Mouse (Mus musculus) ES-E14 (cell line): ENCODE results near the gene Fastkd2. TPM values are rescaled to one million over a fixed set of nuclear protein-coding genes. Genes with fewer than 3 reads are reported as not detected.
A peak's percentile ranks its signal among the peaks of the same experiment; 100 is the strongest.

ENCODE experiments used
- DNase-seq: peaks from one replicate; pipeline ENCODE4 v3.0.0-alpha.2; 2013; ENCODE audit warnings: low read depth, low spot score
- H3K27ac ChIP-seq: 2 replicates; pipeline ENCODE4 v1.5.1; 2012; ENCODE audit warnings: low read depth, mild to moderate bottlenecking, low read length, moderate library complexity, mixed read lengths; ENCODE audit not compliant: poor library complexity, insufficient read depth, severe bottlenecking
- H3K36me3 ChIP-seq: 2 replicates; pipeline ENCODE4 v1.6.1; 2012; ENCODE audit warnings: mild to moderate bottlenecking, low read length, moderate library complexity, mixed read lengths; ENCODE audit not compliant: control insufficient read depth, poor library complexity, insufficient read depth, severe bottlenecking
- H3K4me1 ChIP-seq, 2 experiments: fragments of 150-350 bp in 1 of 2; sonication (generic) in 1 of 2; 2 replicates each; pipeline ENCODE4 v1.6.1; 2012; ENCODE audit warnings: low read length in 2 of 2, mild to moderate bottlenecking in 1 of 2, mixed read lengths in 1 of 2; ENCODE audit not compliant: control insufficient read depth in 2 of 2, insufficient read depth in 2 of 2, poor library complexity in 1 of 2
- H3K4me3 ChIP-seq, 2 experiments: fragments of 150-350 bp in 1 of 2; sonication (generic) in 1 of 2; 2 replicates each; pipeline ENCODE4 v1.5.1; 2012; ENCODE audit warnings: low read length in 2 of 2, low read depth in 1 of 2, mild to moderate bottlenecking in 1 of 2, mixed read lengths in 1 of 2; ENCODE audit not compliant: insufficient read depth in 1 of 2, poor library complexity in 1 of 2, severe bottlenecking in 1 of 2
- H3K9ac ChIP-seq: 2 replicates; pipeline ENCODE4 v1.6.1; 2012; ENCODE audit warnings: low read depth, mild to moderate bottlenecking, low read length, mixed read lengths; ENCODE audit not compliant: poor library complexity, insufficient read depth, severe bottlenecking
- H3K9me3 ChIP-seq: fragments of 150-350 bp; sonication (generic); 2 replicates; pipeline ENCODE4 v1.6.1; 2012; ENCODE audit warnings: low read depth, mild to moderate bottlenecking, low read length; ENCODE audit not compliant: control insufficient read depth, insufficient read depth
- CHD2 ChIP-seq: IDR thresholded peaks from 2 replicates; pipeline ENCODE4 v1.6.1; 2014; ENCODE audit warnings: mild to moderate bottlenecking, low read depth, low read length, inconsistent platforms
- HCFC1 ChIP-seq: IDR thresholded peaks from 2 replicates; pipeline ENCODE4 v1.6.1; 2012; ENCODE audit warnings: low read length, inconsistent platforms, borderline replicate concordance; ENCODE audit not compliant: insufficient read depth
- MAFK ChIP-seq: IDR thresholded peaks from 2 replicates; pipeline ENCODE4 v1.6.1; 2014; ENCODE audit warnings: mild to moderate bottlenecking, low read depth, low read length, inconsistent platforms; ENCODE audit not compliant: insufficient read depth
- ZC3H11A ChIP-seq: IDR thresholded peaks from 2 replicates; pipeline ENCODE4 v1.6.1; 2012; ENCODE audit warnings: low read depth, mild to moderate bottlenecking, inconsistent platforms, low read length, borderline replicate concordance
- ZNF384 ChIP-seq: IDR thresholded peaks from 2 replicates; pipeline ENCODE4 v1.6.1; 2012; ENCODE audit warnings: low read depth, low read length, inconsistent platforms
- in situ Hi-C, 2 experiments: fragments of 600-800 bp; cut with MboI; formaldehyde crosslinking; loops; one replicate each; pipeline ENCODE4 v1.15.1; 2025; ENCODE audit warnings: low sequenced_read_pairs in 2 of 2, inconsistent platforms in 1 of 2; ENCODE audit not compliant: unreplicated experiment in 2 of 2
- total RNA-seq: library from RNA; depleted of rRNA; stranded (reverse); fragments of 300-350 nt; gene quantifications from 2 replicates; pipeline ENCODE4 v1.2.3, GENCODE M21; 2012

The Fastkd2 gene
- total RNA-seq, 1 experiment = 95.7 TPM

GRCm38 (mm10) chr1:63720161-63720560 lies 10.3 kb upstream of the Fastkd2 start:
- no peak for TF ChIP-seq ZC3H11A
- TF ChIP-seq ZNF384 = no peak
- no peak for TF ChIP-seq HCFC1
- no peak for TF ChIP-seq MAFK
- TF ChIP-seq CHD2 = no peak
- Histone ChIP-seq H3K4me3 (no peak overlapping the region), H3K27ac (no peak overlapping the region), H3K9me3 (no peaks in the 10 kb centered on the region), H3K4me1 (no peaks in the 10 kb centered on the region), H3K36me3 (no peaks in the 10 kb centered on the region), H3K9ac (no peak overlapping the region)
- no peak for DNase-seq
- in situ Hi-C loops = no loop called here

- in situ Hi-C loops = no loop called here
- Histone ChIP-seq H3K9me3 (no peaks in the 10 kb centered on the region), H3K4me1 (peaks cover 0 to 2% of the 10 kb centered on the region in 2 experiments; a peak in 1 of 4 replicates), H3K27ac (no peak overlapping the region), H3K36me3 (no peaks in the 10 kb centered on the region), H3K4me3 (peak overlapping the region; percentile 76 to 84), H3K9ac (0 out of 2 replicates have a peak overlapping the region, but pooled peaks have one; percentile 49)
- no peak for DNase-seq
- TF ChIP-seq HCFC1 (no peak), ZNF384 (no peak), MAFK (no peak), CHD2 (no peak), ZC3H11A (no peak)
Measured at GRCm38 (mm10) chr1:63729796-63730195, 618 bp upstream of the Fastkd2 start.

DNA sequence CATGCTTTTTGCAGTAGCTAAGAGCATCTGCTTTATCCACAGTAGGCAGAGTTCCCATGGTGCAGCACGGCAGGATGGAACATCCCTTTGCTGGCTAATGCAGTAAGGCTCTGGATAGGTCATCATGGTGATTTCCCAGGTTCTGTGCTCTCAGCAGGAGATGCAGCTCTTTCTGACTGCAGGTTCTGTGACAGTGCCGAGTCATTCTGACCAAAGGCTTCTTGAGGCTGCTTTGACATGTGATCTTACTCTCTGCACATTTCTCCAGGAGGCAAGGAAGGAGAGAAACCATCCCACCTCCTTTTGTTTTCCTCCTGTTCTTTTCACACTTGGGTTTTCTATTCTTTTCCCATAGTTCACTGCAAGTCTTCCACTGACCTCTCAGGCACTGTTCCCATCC lies 25.6 kb downstream of the Fastkd2 start:
- no peak for DNase-seq
- Histone ChIP-seq H3K27ac (no peak overlapping the region), H3K36me3 (peaks cover 5% of the 10 kb centered on the region), H3K9ac (no peak overlapping the region), H3K4me3 (no peak overlapping the region), H3K9me3 (no peaks in the 10 kb centered on the region), H3K4me1 (peaks cover 0 to 4% of the 10 kb centered on the region in 2 experiments; a peak in 1 of 4 replicates)
- in situ Hi-C loops = no loop called here
- TF ChIP-seq MAFK = peak; percentile 71
- TF ChIP-seq ZC3H11A = no peak
- TF ChIP-seq CHD2 = no peak
- no peak for TF ChIP-seq ZNF384

DNA sequence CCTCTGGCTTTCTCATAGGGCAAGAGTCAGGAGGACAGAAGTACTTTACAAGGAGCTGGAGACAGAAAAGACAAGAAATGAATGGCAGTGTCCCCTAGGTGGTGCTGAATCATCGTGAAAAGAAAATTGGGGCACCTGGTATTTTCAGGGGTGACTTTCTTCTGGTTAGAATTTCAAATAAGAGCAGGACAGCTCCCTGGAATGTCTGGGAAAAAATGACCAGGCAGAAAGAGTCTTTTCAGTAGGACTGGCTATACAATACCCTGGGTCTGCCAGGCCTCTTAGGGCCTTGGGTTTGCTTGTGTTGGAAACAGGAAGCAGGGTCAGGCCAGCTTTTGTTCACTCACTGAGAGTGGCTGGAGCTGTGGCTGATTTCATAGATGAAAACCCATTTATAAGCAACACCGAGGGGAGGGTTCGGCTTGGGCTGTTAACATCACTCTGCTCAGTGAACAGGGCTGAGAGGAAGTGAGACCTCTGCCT lies 32.8 kb downstream of the Fastkd2 start:
- H3K9ac ChIP-seq = no peak overlapping the region
- in situ Hi-C loops = loop anchor here in 1 of 2 experiments (10.0 kb wide), 1 partner anchor 682 kb away; no protein-coding TSS in a partner anchor
- H3K9me3 ChIP-seq = no peaks in the 10 kb centered on the region
- TF ChIP-seq ZNF384 (no peak), ZC3H11A (0 out of 2 replicates have a peak, but pooled peaks have one; percentile 13), HCFC1 (no peak), CHD2 (no peak)
- DNase-seq = no peak
- H3K27ac ChIP-seq = no peak overlapping the region
- no peaks in the 10 kb centered on the region for H3K4me1 ChIP-seq
- H3K36me3 ChIP-seq = no peaks in the 10 kb centered on the region
- H3K4me3 ChIP-seq = no peak overlapping the region

DNA sequence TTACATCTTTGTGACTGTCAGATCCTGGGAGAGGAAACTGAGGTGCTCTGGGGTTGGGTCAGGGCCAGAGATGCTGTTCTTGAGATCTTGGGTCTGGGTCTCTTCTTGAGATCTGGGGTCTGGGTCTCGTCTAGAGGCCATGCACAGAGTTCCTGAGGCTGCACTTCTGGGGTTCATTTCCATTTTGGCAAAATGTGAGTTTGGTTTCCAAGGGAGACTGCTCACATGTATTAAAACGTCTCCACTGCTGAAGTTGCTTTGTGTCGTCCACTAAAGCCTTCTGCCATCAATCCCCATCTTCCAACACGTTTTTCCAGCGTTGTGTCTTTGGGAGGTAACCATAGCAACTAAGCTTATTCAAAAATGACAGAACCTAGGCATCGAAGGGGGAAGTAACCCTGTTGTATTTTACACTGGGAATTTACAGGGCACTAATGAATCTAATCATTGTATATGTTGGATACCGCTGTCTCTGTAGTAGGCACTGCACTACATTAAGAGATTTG lies 33.5 kb downstream of the Fastkd2 start:
- Histone ChIP-seq H3K4me3 (no peak overlapping the region), H3K9me3 (no peaks in the 10 kb centered on the region), H3K9ac (no peak overlapping the region), H3K27ac (no peak overlapping the region), H3K4me1 (no peaks in the 10 kb centered on the region), H3K36me3 (no peaks in the 10 kb centered on the region)
- in situ Hi-C loops = loop anchor here in 1 of 2 experiments (10.0 kb wide), 1 partner anchor 681 kb away; no protein-coding TSS in a partner anchor
- no peak for DNase-seq
- TF ChIP-seq ZC3H11A (no peak), HCFC1 (no peak), ZNF384 (no peak), MAFK (no peak), CHD2 (no peak)
